Mouse (Mus musculus) adrenal gland, postnatal 4 days (tissue): ENCODE data around the gene Wdr20. TPM values are rescaled to one million over a fixed set of nuclear protein-coding genes. Genes with fewer than 3 reads are reported as not detected.
A peak's percentile ranks its signal among the peaks of the same experiment; 100 is the strongest.
"Not testable (repeated sequence)": the region's sequence is repeated elsewhere in the genome, so short reads cannot be mapped to it uniquely, and the experiment has no call there.

Experiments
- DNase-seq, 2 experiments: peaks; one replicate each; pipeline ENCODE4 v3.0.0; 2021 to 2022; ENCODE audit warnings: low spot score in 2 of 2, mixed read lengths in 2 of 2
- total RNA-seq, 2 experiments: library from RNA; stranded (reverse); gene quantifications; 2 replicates each; pipeline ENCODE4 v1.2.3; 2021

Gene Wdr20
- total RNA-seq, 2 experiments from 2014 or later: 47.6 to 47.8 TPM

DNA sequence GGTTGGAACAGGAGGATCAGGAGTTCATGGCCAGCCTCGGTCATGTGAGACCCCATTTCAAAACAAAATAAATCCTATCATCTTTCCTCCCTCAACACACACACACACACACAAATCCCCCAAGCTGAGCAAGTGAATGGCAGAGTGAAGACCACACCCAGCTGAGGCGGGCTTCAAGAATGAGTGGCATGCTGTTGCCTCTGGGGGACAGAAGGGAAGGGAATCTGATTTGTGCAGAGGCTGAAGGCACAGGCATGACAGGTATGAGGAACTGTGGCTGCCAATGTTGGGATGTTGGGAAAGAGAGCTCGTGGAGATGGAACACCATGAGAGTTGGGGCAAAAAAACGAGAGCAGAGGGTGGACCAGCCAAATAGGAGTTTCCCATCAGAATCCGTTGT is 26.5 kb upstream of the Wdr20 start:
- no peak for DNase-seq

DNA sequence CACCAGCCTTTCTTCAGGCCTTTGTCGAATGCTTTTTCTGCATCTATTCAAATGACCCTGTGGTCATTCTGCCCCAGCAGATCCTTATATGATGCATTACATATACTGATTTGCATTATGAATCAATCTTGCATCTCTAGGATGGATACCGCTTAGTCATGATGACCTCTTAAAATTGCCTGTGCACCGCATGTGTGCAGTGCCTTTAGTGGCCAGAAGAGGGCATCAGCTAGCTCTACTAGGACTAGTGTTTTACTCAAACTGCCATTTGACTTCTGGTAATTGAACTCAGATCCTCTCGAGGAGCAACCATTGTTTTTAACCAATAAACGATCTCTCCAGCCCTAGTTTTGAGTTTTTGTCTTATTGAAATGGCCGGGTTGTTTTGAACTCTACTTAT is 24.0 kb upstream of the Wdr20 start:
- no peak for DNase-seq

DNA sequence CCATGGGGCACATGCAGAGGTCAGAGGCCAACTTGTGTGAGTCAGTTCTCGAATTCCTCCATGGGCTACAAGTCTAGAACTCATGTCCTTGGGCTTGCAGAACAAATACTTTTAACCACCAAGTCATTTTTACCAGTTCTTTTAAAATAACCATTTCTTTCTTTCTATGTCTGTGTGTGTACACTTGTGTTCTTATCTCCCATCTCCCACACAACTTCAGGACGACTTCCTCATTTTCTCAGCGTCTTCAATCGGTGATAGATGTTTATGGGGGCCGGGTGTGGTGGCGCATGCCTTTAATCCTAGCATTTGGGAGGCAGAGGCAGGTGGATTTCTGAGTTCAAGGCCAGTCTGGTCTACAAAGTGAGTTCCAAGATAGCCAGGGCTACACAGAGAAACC is 23.5 kb upstream of the Wdr20 start:
- DNase-seq: no peak

DNA sequence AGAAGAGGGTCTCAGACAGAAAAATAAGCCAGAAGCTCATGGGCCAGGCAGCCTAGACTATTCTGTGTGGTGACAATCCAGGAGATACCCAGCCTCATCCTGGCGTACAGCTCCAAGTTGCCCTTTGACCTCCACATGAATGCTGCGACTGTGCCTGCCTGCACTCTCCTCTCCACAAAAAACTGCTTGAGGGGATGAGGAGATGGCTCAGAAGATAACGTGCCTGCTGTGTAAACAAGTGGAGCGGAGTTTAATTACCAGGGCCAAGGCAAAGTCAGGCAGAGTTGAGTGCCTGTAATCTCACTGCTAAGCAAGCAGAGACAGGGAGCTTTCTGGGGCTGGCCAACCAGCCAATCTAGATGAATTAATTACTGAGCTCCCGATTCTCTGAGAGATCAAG is 21.7 kb upstream of the Wdr20 start:
- DNase-seq: no peak

DNA sequence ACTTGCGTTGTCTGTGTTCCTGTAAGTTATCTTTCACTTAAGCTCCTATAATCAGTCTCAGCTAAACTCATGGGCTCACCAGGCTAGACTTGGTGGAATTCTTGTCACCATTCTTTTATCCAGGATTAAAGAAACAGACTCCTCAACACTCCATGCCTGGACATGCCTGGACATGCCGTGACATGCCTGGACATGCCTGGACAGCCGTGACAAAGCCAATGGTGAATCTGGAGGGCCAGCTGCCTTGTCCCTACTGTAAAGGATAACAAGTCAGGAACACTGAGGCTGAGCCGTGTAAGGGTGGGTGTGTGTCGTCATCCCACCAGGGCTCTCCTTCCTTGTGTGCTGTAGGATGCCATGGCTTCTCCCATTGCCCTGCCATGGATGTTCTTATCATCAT is 12.7 kb upstream of the Wdr20 start:
- DNase-seq: no peak

DNA sequence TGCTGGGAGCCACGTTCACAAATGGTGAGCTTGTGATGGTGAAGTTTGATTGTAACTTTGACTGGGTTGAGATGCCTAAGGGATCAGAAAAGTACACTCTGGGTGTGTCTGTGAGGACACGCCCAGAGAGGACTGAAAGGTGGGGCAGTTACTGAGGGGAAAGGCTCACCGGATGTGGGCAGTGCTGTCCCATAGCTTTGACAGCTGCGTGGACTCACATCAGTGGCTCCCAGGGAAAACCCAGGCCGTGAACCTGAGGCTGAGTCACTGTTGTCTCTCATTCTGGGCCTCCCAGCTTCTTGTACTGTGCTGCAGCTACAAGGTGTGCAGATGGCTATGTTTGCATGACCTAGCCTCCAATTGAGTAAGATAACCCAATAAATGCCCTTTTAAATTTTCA is 12.3 kb upstream of the Wdr20 start:
- DNase-seq: no peak

DNA sequence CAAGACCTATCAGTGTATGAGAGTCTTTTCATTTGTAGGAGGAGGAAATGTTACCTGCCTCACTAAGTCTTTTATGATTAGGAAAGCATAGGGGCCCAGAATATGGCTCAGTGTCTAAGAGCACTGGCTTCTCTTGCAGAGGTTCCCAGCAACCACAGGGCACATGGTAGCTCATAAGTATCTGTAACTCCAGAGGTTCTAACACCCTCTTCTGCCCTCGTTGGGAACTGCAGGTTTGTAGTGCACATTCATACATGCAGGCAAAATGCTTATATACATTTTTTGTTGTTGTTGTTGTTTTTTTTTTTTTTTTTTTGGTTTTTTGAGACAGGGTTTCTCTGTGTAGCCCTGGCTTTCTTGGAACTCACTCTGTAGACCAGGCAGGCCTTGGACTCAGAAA is 11.3 kb upstream of the Wdr20 start:
- DNase-seq: no peak

DNA sequence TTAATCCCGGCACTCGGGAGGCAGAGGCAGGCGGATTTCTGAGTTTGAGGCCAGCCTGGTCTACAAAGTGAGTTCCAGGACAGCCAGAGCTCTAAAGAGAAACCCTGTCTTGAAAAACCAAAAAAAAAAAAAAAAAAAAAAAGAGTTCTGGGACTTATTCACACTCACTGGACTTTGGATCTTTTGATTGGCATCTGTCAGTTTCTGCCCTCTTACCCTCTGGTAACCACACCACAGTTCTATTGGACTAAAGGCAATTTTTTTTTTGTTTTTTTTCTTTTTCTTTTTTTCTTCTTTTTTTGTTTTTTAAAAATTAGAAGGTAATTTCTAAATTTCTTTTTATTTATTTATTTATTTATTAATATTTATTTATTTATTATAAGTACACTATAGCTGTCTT is 4.5 kb upstream of the Wdr20 start:
- not testable (repeated sequence) for DNase-seq

DNA sequence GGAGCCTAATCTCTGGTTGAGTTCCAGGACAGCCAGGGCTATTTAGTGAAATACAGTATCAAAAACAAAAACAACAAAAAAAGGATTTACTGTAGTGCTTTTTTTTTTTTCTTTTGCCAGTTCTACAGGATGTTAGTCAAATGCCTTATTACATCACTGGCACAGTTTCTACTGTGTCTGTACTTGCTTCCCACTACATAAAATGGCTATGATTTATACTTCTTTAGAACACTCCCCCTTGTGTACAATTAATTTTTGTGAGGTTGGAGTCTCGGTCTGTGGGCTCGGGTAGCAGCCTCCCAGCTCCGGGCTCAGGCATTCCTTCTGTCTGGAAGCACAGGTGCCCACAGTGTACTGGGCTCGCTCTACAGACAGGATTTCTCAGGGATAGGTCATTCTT is 1.1 kb upstream of the Wdr20 start:
- DNase-seq: no peak

DNA sequence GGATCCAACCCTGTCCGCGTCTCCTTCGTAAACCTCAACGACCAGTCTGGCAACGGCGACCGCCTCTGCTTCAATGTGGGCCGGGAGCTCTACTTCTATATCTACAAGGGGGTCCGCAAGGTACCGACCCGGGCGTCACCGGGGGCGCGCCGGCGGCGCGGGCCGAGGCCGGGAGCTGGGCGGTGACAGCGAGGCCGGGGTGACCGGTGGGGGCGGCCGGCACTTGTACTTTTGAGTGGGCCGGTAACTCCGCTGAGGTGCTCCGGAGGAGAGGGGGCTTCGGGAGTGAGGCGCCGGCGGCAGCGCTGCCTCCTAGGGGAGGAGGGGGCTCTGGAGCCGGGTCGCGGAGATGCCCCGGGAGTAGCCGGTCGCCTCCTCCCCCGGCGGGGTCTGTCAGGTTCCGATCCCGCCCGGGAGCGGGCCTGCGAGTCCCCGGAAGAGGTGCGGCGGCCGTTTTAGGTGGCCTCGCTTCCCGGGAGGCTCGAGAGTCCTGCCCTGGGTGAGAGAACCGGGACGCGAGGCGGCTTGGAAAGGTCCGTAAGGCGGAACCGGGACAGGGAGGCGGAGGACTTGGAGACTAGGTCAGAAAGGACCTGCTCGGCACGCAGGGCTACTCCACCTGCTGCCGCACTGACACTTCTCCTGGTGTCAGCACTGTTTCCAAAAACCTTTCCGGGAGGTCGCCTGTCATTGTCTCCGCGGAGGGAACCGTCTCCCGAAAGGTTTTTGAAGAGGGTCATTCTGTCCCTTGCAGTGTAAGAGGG is 596 bp downstream of the Wdr20 start:
- peak in 1 of 2 experiments; percentile 23 for DNase-seq

DNA sequence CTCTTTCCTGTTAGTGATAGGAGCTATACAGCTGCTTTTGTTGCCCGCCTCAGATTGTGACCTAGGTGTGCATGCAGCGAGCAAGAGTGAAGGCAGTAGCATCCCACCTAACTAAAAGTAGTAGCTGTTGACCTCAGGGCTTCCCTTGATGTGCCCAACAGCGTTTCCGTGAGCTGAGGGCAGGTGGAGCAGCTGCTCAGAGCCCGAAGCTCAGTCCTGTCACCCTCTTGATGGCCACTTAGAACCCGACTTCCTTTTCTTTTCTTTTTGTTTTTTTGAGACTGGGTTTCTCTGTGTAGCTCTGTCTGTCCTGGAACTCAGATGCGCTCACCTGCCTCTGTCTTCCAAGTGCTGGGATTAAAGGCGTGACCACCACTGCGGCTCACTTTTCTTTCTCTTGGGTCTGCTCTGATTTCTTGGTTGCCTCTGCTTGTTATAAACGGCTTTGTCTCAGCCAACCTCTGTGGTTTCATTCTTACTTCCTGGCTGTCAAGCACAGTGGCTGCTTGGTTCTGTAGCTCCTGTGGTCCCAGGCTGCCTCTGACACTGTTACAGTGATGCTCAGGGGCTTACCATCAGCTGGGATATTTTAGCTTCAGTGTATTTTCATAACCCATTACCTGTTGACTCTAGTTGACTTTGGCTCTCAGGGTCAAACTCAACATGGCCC is 13.2 kb downstream of the Wdr20 start:
- no peak for DNase-seq

DNA sequence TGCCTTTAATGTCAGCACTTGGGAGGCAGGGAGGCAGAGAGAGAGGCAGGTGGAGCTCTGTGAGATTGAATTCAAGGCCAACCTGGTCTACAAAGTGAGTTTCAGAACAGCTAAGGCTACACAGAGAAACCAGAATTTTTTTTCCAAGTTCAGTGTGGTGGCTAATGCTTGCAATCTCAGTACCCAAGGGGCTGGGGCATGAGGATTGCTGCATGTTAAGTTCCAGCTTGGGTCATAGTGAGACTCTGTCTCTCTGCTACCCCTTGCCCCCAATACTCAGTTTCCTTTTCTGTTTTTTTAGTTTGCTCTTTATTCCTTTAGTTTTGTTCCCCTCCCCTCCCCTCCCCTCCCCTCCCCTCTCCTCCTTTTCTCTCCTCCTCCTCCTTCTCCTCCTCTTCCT is 15.0 kb downstream of the Wdr20 start:
- DNase-seq: no peak

DNA sequence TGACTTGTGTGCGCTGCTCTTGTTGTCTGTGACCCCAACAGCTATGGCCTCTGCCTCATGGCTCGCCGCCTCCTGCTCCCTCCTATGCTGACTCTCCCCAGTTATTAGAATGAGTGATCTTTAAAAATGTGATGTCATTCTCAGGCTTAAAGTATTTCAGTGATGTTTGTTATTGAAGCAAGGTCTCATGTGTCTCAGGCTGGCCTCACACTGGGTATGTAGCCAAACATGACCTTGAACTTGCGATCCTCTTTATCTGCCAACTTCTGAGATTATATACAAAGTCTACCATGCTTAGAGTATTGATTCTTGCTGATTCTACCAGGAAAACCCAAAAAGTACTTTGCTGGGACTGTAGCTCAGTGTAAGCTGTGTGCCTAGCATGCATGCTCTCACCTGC is 16.2 kb downstream of the Wdr20 start:
- no peak for DNase-seq

DNA sequence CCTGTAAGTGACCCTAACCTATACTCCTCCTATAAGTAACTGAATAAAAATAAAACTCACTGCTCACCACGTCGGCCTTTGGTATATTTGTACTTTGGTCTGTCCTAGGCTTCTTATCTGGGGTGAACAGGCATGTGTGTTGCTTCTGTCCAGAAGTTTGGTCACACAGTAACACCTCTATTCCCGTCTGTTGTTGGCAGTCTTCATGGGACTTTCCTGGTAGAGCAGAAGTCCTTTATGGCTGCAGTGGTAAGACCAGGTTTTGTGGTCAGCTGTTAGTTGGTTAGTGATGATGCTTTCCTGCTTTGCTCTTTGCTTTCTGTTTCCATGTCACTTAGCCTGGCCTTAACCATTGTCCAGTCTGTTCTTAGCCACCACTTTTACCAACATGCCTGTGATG is 19.4 kb downstream of the Wdr20 start:
- no peak for DNase-seq

DNA sequence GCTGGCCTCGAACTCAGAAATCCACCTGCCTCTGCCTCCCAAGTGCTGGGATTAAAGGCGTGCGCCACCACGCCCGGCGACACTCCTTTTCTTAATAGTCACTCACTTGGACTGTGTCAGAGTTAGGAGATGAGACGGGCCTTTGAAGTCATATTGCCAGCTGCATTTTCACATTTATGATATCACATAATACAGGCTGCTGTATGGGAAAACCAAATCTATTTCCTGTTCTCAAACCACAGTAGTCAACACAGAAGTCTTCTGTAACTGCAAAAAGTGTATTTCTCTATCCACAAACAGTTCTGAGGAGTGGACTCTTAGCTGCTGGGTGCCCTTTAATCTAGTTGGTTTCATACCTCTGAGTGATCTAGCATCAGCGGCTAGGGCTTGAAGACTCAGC is 21.2 kb downstream of the Wdr20 start:
- DNase-seq: no peak

DNA sequence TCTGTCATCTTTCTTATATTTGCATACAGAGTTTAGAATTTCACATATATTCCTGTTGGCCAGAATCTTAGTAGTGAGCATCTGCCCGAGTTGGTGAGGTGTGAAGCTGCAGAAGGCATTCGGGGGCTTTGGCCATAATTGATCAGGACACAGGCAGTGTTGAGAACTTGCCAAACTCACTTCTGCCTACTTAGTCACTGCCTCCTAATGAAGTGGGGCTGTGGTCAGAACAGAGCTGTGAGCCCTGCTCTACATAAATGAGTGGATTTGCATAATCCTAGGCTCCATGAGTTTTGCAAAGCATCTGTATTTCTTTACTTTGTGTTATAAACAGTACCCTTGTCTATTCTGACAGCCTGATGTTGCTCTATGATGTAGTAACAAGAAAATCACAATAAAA is 24.6 kb downstream of the Wdr20 start:
- DNase-seq: no peak

DNA sequence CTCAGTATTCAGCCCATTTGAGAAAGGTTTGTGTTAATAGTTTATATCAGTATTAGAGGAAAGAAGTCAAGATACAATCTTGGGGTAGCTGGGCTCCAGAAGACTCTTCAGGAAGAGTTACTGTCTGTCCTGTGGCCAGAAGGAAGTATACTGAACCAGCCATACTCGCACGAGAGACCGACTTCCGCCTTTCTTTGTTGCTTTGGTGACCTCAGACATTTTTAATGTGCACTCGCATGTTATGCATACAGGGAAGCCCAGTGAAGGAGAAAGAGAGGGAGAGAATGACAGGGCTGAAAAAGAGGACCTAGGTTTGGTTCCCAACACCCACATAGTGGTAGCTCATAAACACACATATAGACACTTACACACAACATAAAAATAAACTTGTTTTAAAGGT is 26.8 kb downstream of the Wdr20 start:
- DNase-seq: no peak

DNA sequence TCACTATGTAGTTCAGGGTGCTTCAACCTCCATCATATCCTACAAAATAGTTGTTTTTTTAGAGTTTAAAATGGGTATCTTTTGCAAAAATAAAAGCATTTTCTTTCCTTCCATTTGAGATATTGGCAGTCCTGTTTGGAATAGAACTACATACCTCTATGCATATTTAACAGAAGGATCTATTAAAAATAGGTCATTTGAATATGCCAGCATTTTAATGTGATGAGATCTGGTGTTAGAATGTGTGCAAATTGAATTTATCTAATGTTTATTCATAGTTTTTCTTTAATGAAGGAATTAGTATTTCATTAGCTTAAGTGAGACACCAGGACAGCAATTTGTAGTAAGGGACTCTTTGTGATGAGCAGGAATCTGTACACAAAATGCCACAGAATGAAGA is 30.8 kb downstream of the Wdr20 start:
- no peak for DNase-seq

DNA sequence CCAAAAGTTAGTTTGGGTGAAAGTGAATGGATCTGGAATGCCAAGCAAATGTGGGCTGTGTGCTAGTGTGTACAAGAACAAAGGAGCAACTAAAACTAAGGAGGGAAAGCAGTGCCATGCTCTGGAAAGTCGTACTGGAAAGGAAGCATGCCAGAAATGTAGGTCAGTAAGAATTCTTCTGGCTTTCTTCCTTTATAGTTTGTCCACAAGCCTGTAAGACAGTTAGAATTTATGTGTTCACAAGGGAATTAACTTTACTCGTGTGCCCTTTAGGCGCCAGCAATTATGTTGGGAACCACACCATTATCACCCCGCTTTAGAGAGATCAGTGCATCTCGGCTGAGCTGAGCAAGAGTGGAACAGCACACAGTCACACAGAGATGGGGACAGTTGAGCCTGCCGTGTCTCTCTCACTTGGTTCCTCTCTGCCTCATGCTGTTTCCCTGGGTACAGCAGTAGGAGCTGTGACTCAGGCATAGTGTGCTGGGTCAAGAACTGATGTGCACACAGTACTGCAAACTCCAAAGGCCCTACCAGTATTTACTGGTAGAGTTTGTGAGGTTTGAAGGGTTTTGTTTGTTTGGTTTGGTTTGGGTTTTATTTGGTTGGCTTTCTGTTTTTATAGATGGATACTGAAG is 32.0 kb downstream of the Wdr20 start:
- DNase-seq: no peak

DNA sequence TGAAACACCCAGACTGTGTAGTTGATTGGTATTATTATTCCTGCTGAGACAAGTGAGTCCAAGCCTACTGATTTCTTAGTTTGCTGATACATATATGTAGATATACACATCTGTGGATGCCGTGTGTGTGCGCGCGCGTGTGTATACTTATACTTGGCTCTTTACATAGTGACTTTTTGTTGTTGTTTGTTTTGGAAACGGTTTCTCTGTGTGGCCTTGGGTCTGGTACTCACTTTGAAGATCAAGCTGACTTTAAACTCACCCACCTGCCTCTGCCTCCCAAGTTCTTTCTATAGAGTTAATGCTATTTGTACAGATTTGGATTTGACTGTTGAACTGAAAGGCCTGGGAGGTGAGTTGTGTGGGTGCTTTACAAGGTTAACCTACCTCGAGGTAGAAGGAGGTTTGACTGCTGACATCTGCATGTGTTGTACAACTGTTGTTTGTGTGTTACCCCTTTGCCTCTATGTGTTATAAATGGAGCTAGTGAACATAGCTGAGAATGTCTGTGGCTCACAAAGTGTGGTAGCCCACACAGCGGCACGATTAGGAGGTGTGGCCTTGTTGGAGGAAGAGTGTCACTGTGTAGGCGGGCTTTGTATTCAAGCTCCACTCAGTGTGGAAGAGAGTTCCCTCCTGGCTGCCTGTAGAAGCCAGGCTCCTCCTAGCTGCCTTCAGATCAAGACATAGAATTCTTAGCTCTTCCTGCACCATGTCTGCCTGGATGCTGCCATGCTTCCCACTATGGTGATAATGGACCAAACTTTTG is 32.9 kb downstream of the Wdr20 start:
- no peak for DNase-seq

DNA sequence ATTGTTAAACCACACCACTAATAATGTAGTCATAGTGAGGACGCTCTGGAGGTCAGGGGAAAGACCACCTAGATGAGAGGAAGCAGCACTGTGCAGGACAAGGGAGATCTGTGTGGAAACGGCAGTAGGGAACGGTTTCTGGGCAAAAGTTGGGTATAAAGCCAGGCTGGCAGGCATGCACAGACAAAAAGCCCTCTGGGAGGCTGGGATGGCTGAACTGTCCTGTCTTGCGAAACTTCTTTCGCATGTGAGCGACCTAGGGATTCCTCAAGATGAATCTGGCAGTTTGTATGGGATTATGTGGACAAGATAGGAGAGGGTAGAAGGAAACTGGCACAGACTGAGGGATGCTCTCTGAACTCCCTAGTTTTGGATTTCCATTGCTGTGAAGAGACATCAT is 34.2 kb downstream of the Wdr20 start:
- DNase-seq: no peak
